Mouse (Mus musculus) midbrain, embryonic 11.5 days (tissue): Measurements from ENCODE around the gene Mrpl42. TPM values are rescaled to one million over a fixed set of nuclear protein-coding genes. Genes with fewer than 3 reads are reported as not detected.
A peak's percentile ranks its signal among the peaks of the same experiment; 100 is the strongest.

ENCODE experiments used
- ATAC-seq: fragments of 200-750 bp; cut with Nextera tagmentation; 2 replicates; pipeline ENCODE4 v1.8.0; 2017; ENCODE audit warnings: moderate TSS enrichment, moderate library complexity; ENCODE audit not compliant: low FRiP score
- DNase-seq: peaks from one replicate; pipeline ENCODE4 v3.0.0; 2015; ENCODE audit warnings: low spot score; ENCODE audit errors: missing footprints
- H3K27ac ChIP-seq: fragments of 300-500 bp; sonication (generic); 2 replicates; pipeline ENCODE4 v1.5.1; 2014; ENCODE audit warnings: low read depth, low read length
- H3K27me3 ChIP-seq: fragments of 300-500 bp; sonication (generic); 2 replicates; pipeline ENCODE4 v1.6.1; 2014; ENCODE audit warnings: mild to moderate bottlenecking, low read length, moderate library complexity, mixed read lengths; ENCODE audit not compliant: control insufficient read depth, insufficient read depth
- H3K36me3 ChIP-seq: fragments of 300-500 bp; sonication (generic); 2 replicates; pipeline ENCODE4 v1.6.1; 2014; ENCODE audit warnings: mild to moderate bottlenecking, low read length, moderate library complexity, mixed read lengths; ENCODE audit not compliant: control insufficient read depth, insufficient read depth
- H3K4me1 ChIP-seq: fragments of 300-500 bp; sonication (generic); 2 replicates; pipeline ENCODE4 v1.6.1; 2014; ENCODE audit warnings: low read length; ENCODE audit not compliant: control insufficient read depth, insufficient read depth
- H3K4me2 ChIP-seq: fragments of 300-500 bp; sonication (generic); 2 replicates; pipeline ENCODE4 v1.6.1; 2014; ENCODE audit warnings: mild to moderate bottlenecking, moderate library complexity
- H3K4me3 ChIP-seq: fragments of 300-500 bp; sonication (generic); 2 replicates; pipeline ENCODE4 v1.5.1; 2014; ENCODE audit warnings: low read depth, low read length
- H3K9ac ChIP-seq: fragments of 300-500 bp; sonication (generic); 2 replicates; pipeline ENCODE4 v1.6.1; 2014; ENCODE audit warnings: low read length
- H3K9me3 ChIP-seq: fragments of 300-500 bp; sonication (generic); 2 replicates; pipeline ENCODE4 v1.6.1; 2016; ENCODE audit warnings: low read length; ENCODE audit not compliant: control insufficient read depth
- WGBS: fragments of 180-500 bp; shearing (Covaris S2); extraction: QIAGEN DNeasy Blood & Tissue Kit; methylation state at CpG from one replicate; pipeline ENCODE4 v1.1.7; 2014; 5-methylcytosine and 5-hydroxymethylcytosine counted together
- polyA plus RNA-seq: library from polyadenylated mRNA; unstranded; fragments of >200 nt; fragmentation: Nextera tagmentation; extraction: Ambion mirVana; gene quantifications from 2 replicates; pipeline ENCODE4 v1.2.1, GENCODE M21; 2014

The Mrpl42 gene
- polyA plus RNA-seq, 1 experiment from 2014 or later: 343 TPM

- Histone ChIP-seq H3K27ac (no peak overlapping the region), H3K4me3 (no peak overlapping the region), H3K27me3 (no peaks in the 10 kb centered on the region), H3K9ac (no peak overlapping the region), H3K4me2 (no peak overlapping the region), H3K36me3 (no peaks in the 10 kb centered on the region; the same call in 1 of the 2 replicates), H3K9me3 (no peaks in the 10 kb centered on the region), H3K4me1 (no peaks in the 10 kb centered on the region)
- DNase-seq (no peak), ATAC-seq (no peak)
- 95% methylated on average over 4 of the region's 4 CpGs for WGBS
These were observed 41.2 kb upstream of the Mrpl42 start for GRCm38 (mm10) chr10:95542916-95543315.

GRCm38 (mm10) chr10:95539841-95540240, 38.1 kb upstream of the Mrpl42 start:
- Histone ChIP-seq H3K27me3 (no peaks in the 10 kb centered on the region), H3K9ac (no peak overlapping the region), H3K4me2 (no peak overlapping the region), H3K9me3 (no peaks in the 10 kb centered on the region), H3K4me1 (no peaks in the 10 kb centered on the region), H3K4me3 (no peak overlapping the region), H3K36me3 (no peaks in the 10 kb centered on the region), H3K27ac (no peak overlapping the region)
- WGBS: 93% methylated on average over 3 of the region's 3 CpGs
- ATAC-seq (no peak), DNase-seq (no peak)

- WGBS: 87% methylated on average over 3 of the region's 3 CpGs
- DNase-seq (peak; percentile 56), ATAC-seq (no peak)
- Histone ChIP-seq H3K27me3 (no peaks in the 10 kb centered on the region), H3K4me1 (no peaks in the 10 kb centered on the region), H3K9ac (no peak overlapping the region), H3K9me3 (no peaks in the 10 kb centered on the region), H3K27ac (no peak overlapping the region), H3K4me3 (no peak overlapping the region), H3K36me3 (no peaks in the 10 kb centered on the region), H3K4me2 (no peak overlapping the region)
These were observed 37.5 kb upstream of the Mrpl42 start for GRCm38 (mm10) chr10:95539260-95539659.

- Histone ChIP-seq H3K9ac (no peak overlapping the region), H3K27me3 (no peaks in the 10 kb centered on the region), H3K27ac (no peak overlapping the region), H3K9me3 (no peaks in the 10 kb centered on the region), H3K4me3 (no peak overlapping the region), H3K4me1 (no peaks in the 10 kb centered on the region), H3K4me2 (no peak overlapping the region), H3K36me3 (no peaks in the 10 kb centered on the region)
- 93% methylated on average over 6 of the region's 6 CpGs for WGBS
- ATAC-seq: no peak
- peak; percentile 86 for DNase-seq
These were observed 34.4 kb upstream of the Mrpl42 start for GRCm38 (mm10) chr10:95536222-95536541.

- Histone ChIP-seq H3K27ac (no peak overlapping the region), H3K9ac (no peak overlapping the region), H3K27me3 (no peaks in the 10 kb centered on the region), H3K4me3 (no peak overlapping the region), H3K9me3 (no peaks in the 10 kb centered on the region), H3K36me3 (no peaks in the 10 kb centered on the region), H3K4me1 (no peaks in the 10 kb centered on the region), H3K4me2 (no peak overlapping the region)
- DNase-seq (peak; percentile 83), ATAC-seq (no peak)
- WGBS: 92% methylated on average over 8 of the region's 8 CpGs
These were observed 33.9 kb upstream of the Mrpl42 start for GRCm38 (mm10) chr10:95535399-95536221.

GRCm38 (mm10) chr10:95533382-95533781, 31.6 kb upstream of the Mrpl42 start:
- WGBS: 92% methylated on average over 7 of the region's 7 CpGs
- no peak overlapping the region for H3K9ac ChIP-seq

GRCm38 (mm10) chr10:95532916-95533315, 31.2 kb upstream of the Mrpl42 start:
- 95% methylated on average over 5 of the region's 5 CpGs for WGBS
- H3K27ac ChIP-seq: no peak overlapping the region
- H3K4me2 ChIP-seq: no peak overlapping the region
- no peaks in the 10 kb centered on the region for H3K36me3 ChIP-seq
- H3K9ac ChIP-seq: no peak overlapping the region
- no peaks in the 10 kb centered on the region for H3K9me3 ChIP-seq
- no peak overlapping the region for H3K4me3 ChIP-seq
- no peaks in the 10 kb centered on the region for H3K27me3 ChIP-seq
- ATAC-seq: no peak
- DNase-seq: peak; percentile 75
- H3K4me1 ChIP-seq: no peaks in the 10 kb centered on the region

More at GRCm38 (mm10) chr10:95533382-95533781, 31.6 kb upstream of the Mrpl42 start:
- no peaks in the 10 kb centered on the region for H3K27me3 ChIP-seq
- no peaks in the 10 kb centered on the region for H3K9me3 ChIP-seq
- no peaks in the 10 kb centered on the region for H3K4me1 ChIP-seq
- ATAC-seq: no peak
- no peak for DNase-seq
- H3K4me3 ChIP-seq: no peak overlapping the region
- H3K36me3 ChIP-seq: no peaks in the 10 kb centered on the region
- no peak overlapping the region for H3K27ac ChIP-seq
- no peak overlapping the region for H3K4me2 ChIP-seq

GRCm38 (mm10) chr10:95530551-95531121, 28.9 kb upstream of the Mrpl42 start:
- H3K4me2 ChIP-seq: no peak overlapping the region
- no peak overlapping the region for H3K27ac ChIP-seq
- no peaks in the 10 kb centered on the region for H3K27me3 ChIP-seq
- DNase-seq (peak; percentile 68), ATAC-seq (no peak)
- H3K36me3 ChIP-seq: no peaks in the 10 kb centered on the region
- WGBS: 79% methylated on average over 2 of the region's 2 CpGs
- H3K9me3 ChIP-seq: no peaks in the 10 kb centered on the region
- no peak overlapping the region for H3K9ac ChIP-seq
- H3K4me3 ChIP-seq: no peak overlapping the region
- no peaks in the 10 kb centered on the region for H3K4me1 ChIP-seq

GRCm38 (mm10) chr10:95526495-95527122, 24.9 kb upstream of the Mrpl42 start:
- 88% methylated on average over 5 of the region's 5 CpGs for WGBS
- Histone ChIP-seq H3K4me2 (no peak overlapping the region), H3K4me1 (no peaks in the 10 kb centered on the region), H3K9me3 (no peaks in the 10 kb centered on the region), H3K27ac (no peak overlapping the region), H3K9ac (no peak overlapping the region), H3K36me3 (no peaks in the 10 kb centered on the region), H3K27me3 (no peaks in the 10 kb centered on the region), H3K4me3 (no peak overlapping the region)
- ATAC-seq: no peak
- DNase-seq: peak; percentile 76
